In genomic region chr1:152039588-152039987, GRCm38 (mm10) we compare ENCODE assay signal across 20 mouse cellular contexts. TPM values are rescaled to one million over a fixed set of nuclear protein-coding genes. Genes with fewer than 3 reads are reported as not detected.
DNase-seq lines count a peak whose midpoint lies in the region; ATAC-seq and TF ChIP-seq lines count a peak whose summit lies in the region.
"Had no signal": no experiment of that assay in that cellular context is flagged by ENCODE, and none has a peak within 500 bp of the region (broad histone marks: within the 10 kb centered on the region; RNA-seq: fewer than 3 reads in every experiment).

No protein-coding gene starts in this region.

- H3K36me3 ChIP-seq in limb, embryonic 14.5 days (ENCODE audit: control insufficient read depth, insufficient read depth, low read length), result no peaks in the 10 kb centered on the region
- H3K36me3 ChIP-seq: midbrain, embryonic 10.5 days; neural tube, embryonic 15.5 days had no signal

- no peak overlapping the region for H3K4me3 ChIP-seq in layer of hippocampus, adult 2 months
- no peak overlapping the region for H3K4me3 ChIP-seq in limb, embryonic 14.5 days (replicated peaks; ENCODE audit: low read length)
- H3K4me3 ChIP-seq: midbrain, embryonic 10.5 days; neural tube, embryonic 15.5 days had no signal

- TF ChIP-seq CTCF in layer of hippocampus, adult 2 months (conservative IDR thresholded peaks at IDR 0.05), result no peak

- no peak for TF ChIP-seq POLR2A in limb, embryonic 14.5 days (IDR thresholded peaks at IDR 0.05; ENCODE audit: borderline replicate concordance, extremely low read depth, insufficient read depth, insufficient read length)

- H3K4me1 ChIP-seq in limb, embryonic 14.5 days (ENCODE audit: control insufficient read depth, insufficient read depth, low read length), result peaks cover 30% of the 10 kb centered on the region

- no peaks in the 10 kb centered on the region for H3K27me3 ChIP-seq in limb, embryonic 14.5 days (ENCODE audit: control insufficient read depth, insufficient read depth, low read length)
- H3K27me3 ChIP-seq: neural tube, embryonic 15.5 days had no signal

- 26% methylated on average over 8 of the region's 8 CpGs for WGBS in limb, embryonic 14.5 days

- no peak overlapping the region for H3K9ac ChIP-seq in limb, embryonic 14.5 days (ENCODE audit: low read depth, low read length, severe bottlenecking)
- H3K9ac ChIP-seq: liver, embryonic 14.5 days; neural tube, embryonic 15.5 days had no signal

- no peak for DNase-seq in layer of hippocampus, adult 2 months (ENCODE audit: low spot score in 2 of 2)
- no peak for DNase-seq in layer of hippocampus, postnatal 10 days (ENCODE audit: low spot score in 2 of 2)
- DNase-seq in brain, adult 2 months (ENCODE audit: low read depth, low spot score), result peak; percentile 35
- peak; percentile 14 for DNase-seq in forelimb bud, embryonic 11.5 days (ENCODE audit: low read depth, low spot score)
- peak; percentile 15 for DNase-seq in limb, embryonic 14.5 days (ENCODE audit: low spot score)
- no peak for DNase-seq in cerebellum, adult 8-10 months
- no peak for DNase-seq in adrenal gland, postnatal 10 days
- no peak for DNase-seq in adipocyte (ENCODE audit: low spot score)
- DNase-seq: adrenal gland, postnatal 25 days; cerebellum, adult 9-11 months; kidney, adult 8-10 months; kidney, postnatal 10 days; thymus, postnatal 25 days had no signal

- ATAC-seq in limb, embryonic 14.5 days (ENCODE audit: low FRiP score, low read depth), result peak; percentile 30; the same call in 1 of the 2 replicates
- ATAC-seq: activated CD4-positive, CD25-positive, alpha-beta regulatory T cell, adult 4 months; forebrain, embryonic 16.5 days; lung, postnatal 0 days had no signal

- no peak overlapping the region for H3K4me2 ChIP-seq in limb, embryonic 14.5 days (replicated peaks; ENCODE audit: low read depth, low read length, severe bottlenecking)
- H3K4me2 ChIP-seq: heart, embryonic 11.5 days; neural tube, embryonic 15.5 days had no signal

- no peaks in the 10 kb centered on the region for H3K9me3 ChIP-seq in limb, embryonic 14.5 days (ENCODE audit: control insufficient read depth, low read length)
- H3K9me3 ChIP-seq: midbrain, embryonic 10.5 days; neural tube, embryonic 15.5 days had no signal

- peak overlapping the region; percentile 6; the same call in 1 of the 2 replicates for H3K27ac ChIP-seq in layer of hippocampus, adult 2 months
- no peak overlapping the region for H3K27ac ChIP-seq in limb, embryonic 14.5 days (replicated peaks; ENCODE audit: low read depth, low read length)
- H3K27ac ChIP-seq: liver, embryonic 14.5 days; midbrain, embryonic 10.5 days; neural tube, embryonic 15.5 days had no signal

RNA-seq across cellular contexts. Expression of gene 1700025G04Rik, which starts 50.3 kb away (rescaled TPM):
- total RNA-seq in layer of hippocampus, adult 2 months (2021), result 10 to 100 TPM; 74.2 to 76.0 TPM
- 10 to 100 TPM; 66.0 to 67.7 TPM for total RNA-seq in layer of hippocampus, postnatal 10 days (2021)
- 19.6 and 24.3 TPM in 2 replicates for polyA plus RNA-seq in limb, embryonic 14.5 days (2012; rRNA removed)
- 36.4 and 38.2 TPM in 2 replicates for polyA plus RNA-seq in limb, embryonic 14.5 days (2014; fragmentation: Nextera tagmentation; extraction: Ambion mirVana)
- 10 to 100 TPM; 58.3 to 68.1 TPM for total RNA-seq in adrenal gland, postnatal 10 days (2021)

Comparison
In these comparisons a context has a peak if more than half of its experiments do, and no peak if none do; other contexts are left out.
1. DNase-seq: peak in brain, adult 2 months (single experiment), forelimb bud, embryonic 11.5 days (single experiment) and limb, embryonic 14.5 days (single experiment); none in layer of hippocampus, adult 2 months (0 of 2), layer of hippocampus, postnatal 10 days (0 of 2), cerebellum, adult 8-10 months (single experiment), adrenal gland, postnatal 10 days (single experiment) and adipocyte (single experiment).